Mouse (Mus musculus): ENCODE measurements around the gene Ptprm.

GRCm38 (mm10) chr17:67031341-67031740 is 322.9 kb downstream of the Ptprm start:
- TF ChIP-seq CTCF (IDR thresholded peaks at IDR 0.05; ENCODE audit: borderline replicate concordance, insufficient read depth, low read depth, low read length) (no peak), POLR2A (IDR thresholded peaks at IDR 0.05; ENCODE audit: borderline replicate concordance, insufficient read depth, low read length) (no peak)

Data from cerebellum, adult 2 months (tissue).